Mouse (Mus musculus): Measurements from ENCODE around the gene Pklr.
A peak's percentile ranks its signal among the peaks of the same experiment; 100 is the strongest.
"Not testable (repeated sequence)": the region's sequence is repeated elsewhere in the genome, so short reads cannot be mapped to it uniquely, and the experiment has no call there.

Gene Pklr

DNA sequence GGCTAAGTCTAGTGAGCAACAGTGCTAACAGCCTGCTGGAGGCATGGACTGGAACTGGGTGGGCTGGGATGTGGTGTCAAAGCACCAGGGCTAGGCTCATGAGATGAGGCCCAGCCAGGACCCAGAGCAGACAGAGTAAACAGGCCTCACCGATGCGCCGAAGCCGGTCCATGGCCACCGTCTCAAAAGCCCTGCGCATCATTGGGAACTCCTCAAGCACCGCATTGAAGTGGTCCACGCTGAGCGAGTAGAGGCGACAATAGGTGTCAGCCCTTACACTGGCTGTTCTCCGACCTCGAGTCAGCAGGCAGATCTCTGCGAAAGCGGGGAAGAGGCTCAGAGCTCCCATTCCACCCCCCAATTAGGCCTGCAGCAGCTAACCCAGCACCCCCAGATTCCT is 12.6 kb downstream of the Pklr start:
- TF ChIP-seq CTCF (conservative IDR thresholded peaks at IDR 0.05; ENCODE audit: low read length), result no peak
- TF ChIP-seq NANOG (IDR thresholded peaks at IDR 0.05; ENCODE audit: borderline replicate concordance, low read length), result no peak
- TF ChIP-seq POU5F1 (IDR thresholded peaks at IDR 0.05; ENCODE audit: borderline replicate concordance, low read length), result no peak

DNA sequence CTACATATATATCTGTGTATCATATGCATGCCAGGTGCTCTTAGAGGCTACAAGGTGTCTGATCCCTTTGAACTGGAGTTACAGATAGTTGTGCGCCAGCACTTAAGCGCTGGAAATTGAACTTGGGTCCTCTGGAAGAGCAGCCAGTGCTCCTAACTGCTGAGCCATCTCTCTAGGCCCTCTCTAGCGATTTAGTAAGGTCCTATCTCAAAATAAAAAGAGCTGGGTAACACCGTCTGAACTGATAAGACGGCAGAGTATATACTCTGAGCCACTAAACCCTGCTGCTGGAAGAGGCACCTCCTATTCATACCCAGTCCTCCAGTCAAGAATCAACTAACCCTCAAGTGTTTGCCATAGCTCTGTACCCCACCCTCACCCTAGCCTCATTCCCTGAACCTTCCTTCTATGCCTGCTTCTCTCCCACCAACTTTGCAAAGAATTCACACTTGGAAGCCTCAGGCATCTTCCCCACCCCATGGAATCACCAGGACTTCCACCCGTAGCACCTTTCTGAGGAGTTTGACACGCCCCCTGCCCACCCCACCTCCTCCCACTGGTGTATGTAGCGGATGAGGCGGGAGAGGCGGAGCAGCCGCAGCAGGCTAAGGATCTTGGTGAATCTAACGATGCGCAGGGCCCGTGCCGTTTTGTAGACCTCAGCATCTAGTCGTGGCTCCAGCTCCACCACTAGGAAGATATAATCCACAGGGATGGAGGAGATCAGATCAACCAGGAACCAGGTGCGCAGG is 16.3 kb downstream of the Pklr start:
- Histone ChIP-seq H3K36me3 (ENCODE audit: insufficient read depth, low read length) (no peaks in the 10 kb centered on the region), H3K4me1 (replicated peaks; ENCODE audit: low read depth, low read length) (peaks cover 45% of the 10 kb centered on the region), H3K9me3 (ENCODE audit: low read length) (no peaks in the 10 kb centered on the region), H3K27me3 (ENCODE audit: insufficient read depth, low read length) (peaks cover 45% of the 10 kb centered on the region), H3K4me3 (replicated peaks; ENCODE audit: low read length) (peak overlapping the region; percentile 20; the same call in 1 of the 2 replicates)
- TF ChIP-seq POU5F1 (IDR thresholded peaks at IDR 0.05; ENCODE audit: borderline replicate concordance, low read length) (no peak), NANOG (IDR thresholded peaks at IDR 0.05; ENCODE audit: borderline replicate concordance, low read length) (no peak), CTCF (conservative IDR thresholded peaks at IDR 0.05; ENCODE audit: low read length) (no peak)

More for the DNA sequence above, 12.6 kb downstream of the Pklr start:
- H3K4me1 ChIP-seq (replicated peaks; ENCODE audit: low read depth, low read length), result peaks cover 50% of the 10 kb centered on the region
- no peaks in the 10 kb centered on the region for H3K36me3 ChIP-seq (ENCODE audit: insufficient read depth, low read length)
- no peak overlapping the region for H3K4me3 ChIP-seq (replicated peaks; ENCODE audit: low read length)
- peaks cover 71% of the 10 kb centered on the region for H3K27me3 ChIP-seq (ENCODE audit: insufficient read depth, low read length)
- H3K9me3 ChIP-seq (ENCODE audit: low read length), result no peaks in the 10 kb centered on the region

- H3K36me3 ChIP-seq (ENCODE audit: insufficient read depth, low read length), result no peaks in the 10 kb centered on the region
- H3K9me3 ChIP-seq (ENCODE audit: low read length), result no peaks in the 10 kb centered on the region
- peaks cover 32% of the 10 kb centered on the region for H3K4me1 ChIP-seq (replicated peaks; ENCODE audit: low read depth, low read length)
- no peak overlapping the region for H3K4me3 ChIP-seq (replicated peaks; ENCODE audit: low read length)
- H3K27me3 ChIP-seq (ENCODE audit: insufficient read depth, low read length), result peaks cover 34% of the 10 kb centered on the region
- no peak for TF ChIP-seq POU5F1 (IDR thresholded peaks at IDR 0.05; ENCODE audit: borderline replicate concordance, low read length)
- TF ChIP-seq CTCF (conservative IDR thresholded peaks at IDR 0.05; ENCODE audit: low read length), result no peak
- TF ChIP-seq NANOG (IDR thresholded peaks at IDR 0.05; ENCODE audit: borderline replicate concordance, low read length), result no peak
Measured at GRCm38 (mm10) chr3:89156951-89157350, 21.0 kb downstream of the Pklr start.

GRCm38 (mm10) chr3:89158651-89159050 is 22.7 kb downstream of the Pklr start:
- no peak for TF ChIP-seq POU5F1 (IDR thresholded peaks at IDR 0.05; ENCODE audit: borderline replicate concordance, low read length)
- no peak for TF ChIP-seq NANOG (IDR thresholded peaks at IDR 0.05; ENCODE audit: borderline replicate concordance, low read length)
- no peak for TF ChIP-seq CTCF (conservative IDR thresholded peaks at IDR 0.05; ENCODE audit: low read length)
- Histone ChIP-seq H3K27me3 (ENCODE audit: insufficient read depth, low read length) (peaks cover 26% of the 10 kb centered on the region), H3K9me3 (ENCODE audit: low read length) (no peaks in the 10 kb centered on the region), H3K4me1 (replicated peaks; ENCODE audit: low read depth, low read length) (peaks cover 27% of the 10 kb centered on the region), H3K4me3 (replicated peaks; ENCODE audit: low read length) (peak overlapping the region; percentile 86; the same call in 1 of the 2 replicates), H3K36me3 (ENCODE audit: insufficient read depth, low read length) (no peaks in the 10 kb centered on the region)

GRCm38 (mm10) chr3:89159211-89159610 is 23.3 kb downstream of the Pklr start:
- Histone ChIP-seq H3K9me3 (ENCODE audit: low read length) (no peaks in the 10 kb centered on the region), H3K27me3 (ENCODE audit: insufficient read depth, low read length) (peaks cover 26% of the 10 kb centered on the region), H3K36me3 (ENCODE audit: insufficient read depth, low read length) (no peaks in the 10 kb centered on the region), H3K4me1 (replicated peaks; ENCODE audit: low read depth, low read length) (peaks cover 31% of the 10 kb centered on the region), H3K4me3 (replicated peaks; ENCODE audit: low read length) (peak overlapping the region; percentile 86)
- TF ChIP-seq NANOG (IDR thresholded peaks at IDR 0.05; ENCODE audit: borderline replicate concordance, low read length), result no peak
- no peak for TF ChIP-seq POU5F1 (IDR thresholded peaks at IDR 0.05; ENCODE audit: borderline replicate concordance, low read length)
- TF ChIP-seq CTCF (conservative IDR thresholded peaks at IDR 0.05; ENCODE audit: low read length), result no peak

- H3K9me3 ChIP-seq (ENCODE audit: low read length), result no peaks in the 10 kb centered on the region
- H3K27me3 ChIP-seq (ENCODE audit: insufficient read depth, low read length), result peaks cover 26% of the 10 kb centered on the region
- H3K36me3 ChIP-seq (ENCODE audit: insufficient read depth, low read length), result no peaks in the 10 kb centered on the region
- TF ChIP-seq CTCF (conservative IDR thresholded peaks at IDR 0.05; ENCODE audit: low read length) (no peak), NANOG (IDR thresholded peaks at IDR 0.05; ENCODE audit: borderline replicate concordance, low read length) (no peak), POU5F1 (IDR thresholded peaks at IDR 0.05; ENCODE audit: borderline replicate concordance, low read length) (no peak)
- H3K4me1 ChIP-seq (replicated peaks; ENCODE audit: low read depth, low read length), result peaks cover 31% of the 10 kb centered on the region
- H3K4me3 ChIP-seq (replicated peaks; ENCODE audit: low read length), result peak within 1 kb of the TSS; percentile 86
Measured at GRCm38 (mm10) chr3:89159616-89160344, 23.8 kb downstream of the Pklr start, which contains the start of gene Hcn3. Gene Hcn3 (minus strand): TSS chr3:89160196.

DNA sequence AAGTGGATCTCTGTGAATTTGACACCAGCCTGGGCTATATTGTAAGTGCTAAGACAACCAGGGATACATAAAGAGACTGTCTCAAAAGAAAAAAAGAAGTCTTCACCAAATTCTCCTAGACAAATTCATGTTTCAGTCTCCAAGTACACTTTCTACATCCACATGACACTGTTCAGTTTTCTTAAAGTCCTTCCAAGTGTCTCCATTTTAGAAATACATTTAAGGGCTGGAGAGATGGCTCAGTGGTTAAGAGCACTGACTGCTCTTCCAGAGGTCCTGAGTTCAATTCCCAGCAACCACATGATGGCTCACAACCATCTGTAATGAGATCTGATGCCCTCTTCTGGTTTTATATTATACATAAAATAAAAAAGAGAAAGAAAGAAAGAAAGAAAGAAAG is 25.3 kb downstream of the Pklr start:
- H3K36me3 ChIP-seq (ENCODE audit: insufficient read depth, low read length); H3K9me3 ChIP-seq (ENCODE audit: low read length); H3K4me3 ChIP-seq (replicated peaks; ENCODE audit: low read length): not testable (repeated sequence)
- Histone ChIP-seq H3K27me3 (ENCODE audit: insufficient read depth, low read length) (peaks cover 20% of the 10 kb centered on the region), H3K4me1 (replicated peaks; ENCODE audit: low read depth, low read length) (peaks cover 40% of the 10 kb centered on the region)

DNA sequence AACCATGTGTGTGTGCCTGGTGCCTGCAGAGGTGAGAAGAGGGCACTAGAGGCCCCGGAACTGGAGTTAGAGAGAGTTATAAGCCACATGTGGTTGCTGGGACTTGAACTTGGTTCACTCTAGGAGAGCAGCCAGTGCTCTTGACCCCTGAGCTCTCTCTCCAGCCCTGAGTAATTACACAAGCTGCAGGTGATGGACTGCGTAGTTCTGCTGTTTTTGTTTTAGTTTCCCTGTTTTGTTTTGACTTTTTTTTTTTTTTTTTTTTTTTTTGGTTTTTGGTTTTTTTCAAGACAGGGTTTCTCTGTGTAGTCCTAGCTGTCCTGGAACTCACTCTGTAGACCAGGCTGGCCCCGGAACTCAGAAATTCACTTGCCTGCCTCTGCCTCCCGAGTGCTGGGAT is 25.8 kb downstream of the Pklr start:
- Histone ChIP-seq H3K9me3 (ENCODE audit: low read length) (no peaks in the 10 kb centered on the region), H3K27me3 (ENCODE audit: insufficient read depth, low read length) (peaks cover 19% of the 10 kb centered on the region), H3K4me3 (replicated peaks; ENCODE audit: low read length) (no peak overlapping the region), H3K36me3 (ENCODE audit: insufficient read depth, low read length) (peaks cover 11% of the 10 kb centered on the region), H3K4me1 (replicated peaks; ENCODE audit: low read depth, low read length) (peaks cover 46% of the 10 kb centered on the region)
- TF ChIP-seq CTCF (conservative IDR thresholded peaks at IDR 0.05; ENCODE audit: low read length) (no peak), NANOG (IDR thresholded peaks at IDR 0.05; ENCODE audit: borderline replicate concordance, low read length) (no peak), POU5F1 (IDR thresholded peaks at IDR 0.05; ENCODE audit: borderline replicate concordance, low read length) (no peak)

All from E14TG2a.4 (cell line).